Mouse (Mus musculus) layer of hippocampus, adult 18-20 months (tissue): ENCODE data around the gene Ak9. TPM values are rescaled to one million over a fixed set of nuclear protein-coding genes. Genes with fewer than 3 reads are reported as not detected.
"Not testable (repeated sequence)": the region's sequence is repeated elsewhere in the genome, so short reads cannot be mapped to it uniquely, and the experiment has no call there.

Experiments
- DNase-seq, 2 experiments: peaks; one replicate each; pipeline ENCODE4 v3.0.0; 2022; ENCODE audit warnings: low spot score in 2 of 2
- total RNA-seq, 2 experiments: library from RNA; stranded (reverse); gene quantifications; 2 replicates each; pipeline ENCODE4 v1.2.3; 2021

The Ak9 gene
- total RNA-seq, 2 experiments from 2014 or later = 0.20 to 0.25 TPM

- peak in 1 of 2 experiments; percentile 52 for DNase-seq
Observed at GRCm38 (mm10) chr10:41315866-41316265, 12.1 kb downstream of the Ak9 start.

GRCm38 (mm10) chr10:41332533-41333043, 28.8 kb downstream of the Ak9 start:
- no peak for DNase-seq

DNA sequence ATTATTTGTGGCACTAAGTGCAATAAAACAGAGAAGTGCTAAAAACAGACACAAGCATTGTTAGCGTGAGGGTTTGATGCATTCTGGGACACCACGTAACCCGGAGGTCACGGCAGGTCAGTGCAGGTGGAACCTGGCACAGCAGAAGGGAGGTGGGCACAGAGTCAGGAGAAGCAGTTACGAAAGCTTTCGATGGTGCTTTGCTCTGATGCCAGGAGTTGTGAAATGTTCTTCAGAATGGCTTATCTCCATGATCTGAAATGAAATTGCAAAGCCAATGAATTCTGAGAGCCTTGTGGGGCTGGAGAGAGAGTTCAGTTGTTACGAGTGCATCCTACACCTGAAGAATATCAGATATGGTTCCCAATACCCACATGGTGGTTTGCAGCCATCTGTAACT, 37.6 kb downstream of the Ak9 start:
- DNase-seq = no peak

DNA sequence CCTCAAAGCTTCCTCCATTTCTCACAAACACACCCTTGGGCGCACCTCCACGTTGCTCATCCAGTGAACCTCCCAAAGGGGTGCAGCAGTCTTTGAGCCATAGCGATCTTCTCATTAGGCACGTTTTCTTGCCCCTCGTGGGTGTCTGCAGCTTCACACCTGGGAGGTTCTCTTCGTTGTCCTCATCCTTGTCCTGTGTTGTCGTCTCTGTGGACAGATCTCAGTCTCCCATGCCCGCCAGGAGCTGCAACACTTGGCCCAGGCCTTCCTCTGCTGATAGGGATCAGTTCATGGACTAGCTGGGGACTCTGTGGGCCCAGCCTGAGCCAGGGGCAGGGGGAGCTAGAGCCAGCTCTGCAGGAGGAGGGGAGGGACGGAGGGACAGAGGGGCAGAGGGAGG, 61.3 kb downstream of the Ak9 start:
- no peak for DNase-seq

- no peak for DNase-seq
Observed at GRCm38 (mm10) chr10:41380466-41380865, 76.7 kb downstream of the Ak9 start.

GRCm38 (mm10) chr10:41385506-41386221, 81.9 kb downstream of the Ak9 start:
- peak; percentile 1 to 11 for DNase-seq

- no peak for DNase-seq
Observed at GRCm38 (mm10) chr10:41393555-41393954, 89.8 kb downstream of the Ak9 start.

GRCm38 (mm10) chr10:41401097-41401496, 97.3 kb downstream of the Ak9 start:
- DNase-seq = no peak

DNA sequence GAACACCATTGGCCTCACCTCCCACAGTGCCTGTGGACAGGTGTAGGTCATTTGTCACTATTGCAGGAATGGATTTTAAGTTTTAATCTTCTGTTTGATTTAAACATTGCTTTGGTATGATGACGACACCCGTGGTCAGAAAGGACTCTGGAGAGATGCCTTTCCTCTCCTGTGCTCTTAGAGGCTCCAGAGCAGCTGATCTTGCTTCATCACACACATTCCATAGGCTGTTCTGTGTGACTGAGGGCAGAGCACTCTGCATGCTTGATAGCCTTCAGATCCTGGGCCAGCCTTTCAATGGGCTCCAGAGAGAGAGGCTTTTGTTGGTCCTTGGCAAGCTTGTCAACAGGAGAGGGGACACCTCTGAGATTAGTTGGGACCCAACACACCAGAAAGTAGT, 99.6 kb downstream of the Ak9 start:
- DNase-seq = no peak

DNA sequence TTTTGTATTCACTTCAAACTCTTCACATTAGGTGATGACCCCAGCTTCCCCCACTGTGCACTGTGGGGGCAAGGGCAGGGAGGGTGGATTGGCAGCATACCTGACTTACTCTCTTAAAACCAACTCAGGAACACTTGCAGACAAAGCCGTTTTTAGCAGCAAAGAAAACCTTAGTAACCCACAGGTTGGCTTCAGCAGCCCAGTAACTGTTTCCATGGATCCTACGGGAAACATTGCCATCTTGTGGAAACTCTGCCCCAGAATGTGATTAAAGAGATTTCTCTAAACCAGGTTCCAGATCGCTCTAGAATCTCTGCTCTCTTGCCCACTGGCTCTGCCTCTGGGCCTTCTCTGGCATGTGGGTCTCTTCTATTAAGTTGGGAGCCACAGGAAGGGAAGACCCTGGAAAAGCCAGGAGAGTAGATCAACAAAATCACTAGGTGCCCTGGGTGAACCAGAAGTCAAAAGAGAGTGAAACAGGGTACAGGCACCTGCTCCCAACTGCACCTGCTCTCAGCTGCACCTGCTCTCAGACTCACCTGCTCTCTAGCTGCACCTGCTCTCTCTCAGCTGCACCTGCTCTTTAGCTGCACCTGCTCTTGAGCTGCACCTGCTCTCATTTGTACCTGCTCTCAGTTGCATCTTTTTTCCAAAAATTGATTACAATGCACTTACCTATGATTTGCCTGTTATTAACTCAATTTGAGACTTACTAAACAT, 100.3 kb downstream of the Ak9 start:
- DNase-seq = peak in 1 of 2 experiments; percentile 35

DNA sequence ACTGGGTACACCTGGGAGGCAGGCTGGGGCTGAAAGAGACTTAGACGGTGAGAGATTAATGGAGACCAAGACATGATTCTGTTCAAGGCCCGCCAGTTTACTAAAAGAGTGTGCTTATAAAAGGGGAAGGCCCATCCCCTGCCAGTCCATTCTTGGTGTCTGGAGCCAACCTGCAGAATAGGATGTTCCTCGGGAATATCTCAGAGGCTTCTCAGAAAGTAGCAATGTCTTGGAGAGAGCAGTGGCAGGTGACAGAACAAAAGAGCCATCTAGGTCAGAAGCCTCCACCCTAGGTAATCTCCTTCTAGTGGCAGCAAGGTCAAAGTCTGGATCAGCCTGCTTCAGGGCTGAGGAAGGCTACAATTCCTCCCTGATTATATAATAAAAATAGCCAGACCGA, 106.4 kb downstream of the Ak9 start:
- not testable (repeated sequence) for DNase-seq

- DNase-seq = not testable (repeated sequence)
Observed at GRCm38 (mm10) chr10:41410821-41411220, 107.0 kb downstream of the Ak9 start.

GRCm38 (mm10) chr10:41413471-41413870, 109.7 kb downstream of the Ak9 start:
- not testable (repeated sequence) for DNase-seq

DNA sequence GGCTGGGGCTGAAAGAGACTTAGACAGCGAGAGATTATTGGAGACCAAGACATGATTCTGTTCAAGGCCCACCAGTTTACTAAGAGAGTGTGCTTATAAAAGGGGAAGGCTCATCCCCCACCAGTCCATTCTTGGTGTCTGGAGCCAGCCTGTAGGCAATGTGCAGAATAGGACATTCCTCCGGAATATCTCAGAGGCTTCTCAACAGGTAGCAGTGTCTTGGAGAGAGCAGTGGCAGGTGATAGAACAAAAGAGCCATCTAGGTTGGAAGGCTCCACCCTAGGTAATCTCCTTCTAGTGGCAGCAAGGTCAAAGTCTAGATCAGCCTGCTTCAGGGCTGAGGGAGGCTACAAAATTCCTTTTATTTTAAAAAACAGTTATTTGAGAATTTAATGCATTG, 111.6 kb downstream of the Ak9 start:
- not testable (repeated sequence) for DNase-seq

DNA sequence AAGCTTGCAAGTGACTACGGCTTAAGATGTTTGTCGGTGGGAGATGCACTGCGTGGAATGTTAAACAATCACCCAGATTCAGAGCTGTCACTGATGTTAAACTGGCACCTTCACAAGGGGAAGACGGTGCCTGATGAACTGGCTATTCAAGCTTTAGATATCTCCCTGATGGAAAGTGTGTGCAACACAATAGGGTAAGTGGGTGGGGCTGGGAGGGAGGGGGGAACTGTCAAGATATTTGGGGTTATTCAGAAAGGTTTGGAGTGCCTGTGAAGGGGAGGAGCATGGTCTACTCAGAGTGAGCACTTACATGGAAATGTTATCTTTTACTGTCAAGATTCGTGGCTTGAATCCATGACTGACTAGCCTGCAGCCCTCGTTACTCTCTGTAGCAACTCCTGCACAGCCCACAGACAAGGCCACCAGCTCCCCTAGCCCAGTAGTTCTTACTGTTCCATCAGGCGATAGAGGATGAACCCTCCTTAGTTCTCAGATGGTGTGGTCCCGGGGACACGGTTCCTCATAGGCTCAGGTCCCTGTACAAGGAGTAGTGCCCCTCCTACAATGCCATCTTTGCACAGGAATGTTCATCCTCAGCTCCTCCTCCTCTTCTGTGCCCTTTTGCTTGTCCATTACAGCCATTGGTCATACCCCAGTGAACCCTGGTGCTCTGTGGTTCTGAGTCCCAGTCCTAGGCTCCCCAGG, 116.9 kb downstream of the Ak9 start:
- DNase-seq = no peak

GRCm38 (mm10) chr10:41423681-41424080, 119.9 kb downstream of the Ak9 start:
- no peak for DNase-seq

DNA sequence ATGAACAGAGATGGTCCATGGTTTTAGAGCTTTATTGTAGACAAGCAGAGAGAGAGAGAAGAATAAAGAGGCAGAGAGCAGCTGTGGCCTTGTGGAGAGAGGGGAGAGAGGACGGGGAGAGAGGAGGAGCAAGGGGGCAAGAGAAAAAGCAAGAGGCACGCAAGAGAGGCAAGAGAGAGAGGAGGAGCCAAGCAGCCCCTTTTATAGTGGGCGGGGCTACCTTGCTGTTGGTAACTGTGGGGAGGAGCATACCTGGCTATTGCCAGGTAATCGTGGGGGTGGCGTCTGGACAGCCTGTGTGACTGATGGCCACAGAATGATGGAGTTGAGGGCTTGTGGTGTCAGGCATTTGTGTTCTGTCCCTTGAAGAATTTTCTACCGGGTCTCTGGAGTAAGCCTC, 122.6 kb downstream of the Ak9 start:
- DNase-seq = no peak

DNA sequence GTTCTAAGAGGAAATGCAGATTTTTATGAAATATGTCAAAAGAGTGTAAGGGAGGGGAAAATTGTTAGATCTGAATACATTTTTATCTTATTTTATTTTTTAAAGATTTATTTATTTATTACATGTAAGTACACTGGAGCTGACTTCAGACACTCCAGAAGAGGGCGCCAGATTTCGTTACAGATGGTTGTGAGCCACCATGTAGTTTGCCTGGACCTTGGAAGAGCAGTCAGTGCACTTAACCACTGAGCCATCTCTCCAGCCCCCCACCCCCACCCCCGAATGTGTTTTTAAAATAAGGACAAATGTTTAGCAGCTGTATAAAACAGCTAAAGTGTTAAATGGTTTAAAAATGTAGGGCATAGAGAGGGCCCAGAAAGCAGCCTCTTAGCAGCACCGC, 130.8 kb downstream of the Ak9 start:
- DNase-seq = peak; percentile 21 to 74

DNA sequence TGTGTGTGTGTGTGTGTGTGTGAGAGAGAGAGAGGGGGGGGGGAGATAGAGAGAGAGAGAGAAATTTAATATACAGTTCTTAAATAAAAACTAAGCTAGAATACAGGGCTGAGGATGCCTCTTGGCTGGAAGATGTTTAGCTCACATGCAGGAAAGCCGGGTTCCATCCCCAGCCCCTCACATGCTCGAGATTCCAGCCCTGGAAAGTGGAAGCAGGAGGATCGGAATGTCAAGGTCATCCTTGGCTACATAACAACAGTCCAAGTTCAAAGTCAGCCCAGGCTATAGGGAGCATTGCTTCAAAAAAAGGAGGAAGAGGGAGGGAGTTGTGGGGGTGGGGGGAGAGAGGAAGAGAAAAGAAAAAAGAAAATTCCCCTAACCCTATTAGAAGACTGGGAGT, 131.4 kb downstream of the Ak9 start:
- no peak for DNase-seq

GRCm38 (mm10) chr10:41448216-41448615, 144.4 kb downstream of the Ak9 start:
- DNase-seq = no peak

DNA sequence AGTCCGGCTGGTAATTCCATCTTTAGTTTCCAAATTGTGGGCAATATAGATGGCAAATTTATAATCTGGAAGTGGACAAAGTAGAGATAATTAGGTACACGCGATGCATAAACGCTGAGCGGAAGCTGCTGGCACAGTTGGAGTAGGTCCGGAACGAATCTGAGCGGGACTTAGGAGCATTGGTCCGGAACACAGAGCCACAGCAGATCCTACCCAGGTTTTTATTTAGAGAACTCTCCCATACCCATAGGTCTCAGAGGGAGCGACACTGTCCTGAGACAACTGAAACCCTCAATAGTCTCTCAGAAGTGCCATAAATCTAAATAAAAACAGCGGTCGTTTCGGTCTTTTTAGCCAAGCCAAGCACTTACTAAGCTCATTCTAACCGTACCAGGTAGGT, 145.9 kb downstream of the Ak9 start:
- DNase-seq = peak in 1 of 2 experiments; percentile 9

GRCm38 (mm10) chr10:41450137-41450670, 146.4 kb downstream of the Ak9 start, which contains the start of gene Zbtb24:
TSS of gene Zbtb24 (plus strand) at chr10:41450383.
- peak; percentile 90 to 97 for DNase-seq
